Mouse (Mus musculus): Measurements from ENCODE around the gene Fgf18. TPM values are rescaled to one million over a fixed set of nuclear protein-coding genes. Genes with fewer than 3 reads are reported as not detected.

Gene Fgf18
- polyA plus RNA-seq, 1 experiment = 0.52 TPM

- H3K27ac ChIP-seq (ENCODE audit: control insufficient read depth, insufficient read depth, low read depth, low read length) = no peak overlapping the region
- H3K4me1 ChIP-seq (ENCODE audit: control insufficient read depth, insufficient read depth, low read length) = no peaks in the 10 kb centered on the region
- H3K27me3 ChIP-seq (ENCODE audit: control insufficient read depth, insufficient read depth, low read length) = no peaks in the 10 kb centered on the region
- TF ChIP-seq CTCF (IDR thresholded peaks at IDR 0.05; ENCODE audit: control insufficient read depth, insufficient read depth, insufficient replicate concordance, low read depth, low read length) = no peak
- no peak for TF ChIP-seq POLR2A (IDR thresholded peaks at IDR 0.05; ENCODE audit: control insufficient read depth, low read depth, low read length)
- no peaks in the 10 kb centered on the region for H3K36me3 ChIP-seq (ENCODE audit: control insufficient read depth, insufficient read depth, low read length)
- no peak overlapping the region for H3K4me3 ChIP-seq (ENCODE audit: control insufficient read depth, low read depth, low read length)
Observed at GRCm38 (mm10) chr11:33157453-33158196, 10.4 kb upstream of the Fgf18 start.

DNA sequence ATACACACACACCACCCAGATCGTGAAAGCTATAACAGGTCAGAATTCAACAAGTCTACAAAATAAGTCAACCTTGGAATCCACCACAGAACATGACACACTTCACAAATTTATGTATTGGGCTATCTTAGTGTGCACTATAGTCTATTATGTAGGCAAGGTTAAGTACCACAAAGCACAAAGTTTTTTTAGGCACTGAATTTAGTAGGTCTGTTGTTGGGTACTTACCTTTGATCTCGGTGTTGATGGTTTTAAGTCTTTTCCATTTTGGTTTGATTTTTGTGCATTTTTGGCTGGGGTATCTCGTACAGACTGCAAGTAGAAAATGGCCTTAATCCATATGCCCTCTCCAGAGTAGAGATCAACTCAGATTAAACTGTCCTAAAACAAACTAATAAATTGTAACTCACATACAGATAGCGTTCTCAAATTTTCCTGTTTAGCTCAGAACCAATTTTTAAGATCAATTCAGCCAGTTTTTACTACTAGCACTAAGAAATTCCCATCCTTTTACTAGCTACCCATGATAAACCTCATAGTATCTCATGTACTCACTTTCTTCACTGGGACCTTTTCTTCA lies 9.3 kb upstream of the Fgf18 start:
- Histone ChIP-seq H3K4me3 (ENCODE audit: control insufficient read depth, low read depth, low read length) (no peak overlapping the region), H3K27ac (ENCODE audit: control insufficient read depth, insufficient read depth, low read depth, low read length) (no peak overlapping the region), H3K36me3 (ENCODE audit: control insufficient read depth, insufficient read depth, low read length) (no peaks in the 10 kb centered on the region), H3K27me3 (ENCODE audit: control insufficient read depth, insufficient read depth, low read length) (no peaks in the 10 kb centered on the region), H3K4me1 (ENCODE audit: control insufficient read depth, insufficient read depth, low read length) (no peaks in the 10 kb centered on the region)
- TF ChIP-seq POLR2A (IDR thresholded peaks at IDR 0.05; ENCODE audit: control insufficient read depth, low read depth, low read length) (no peak), CTCF (IDR thresholded peaks at IDR 0.05; ENCODE audit: control insufficient read depth, insufficient read depth, insufficient replicate concordance, low read depth, low read length) (no peak)

- no peaks in the 10 kb centered on the region for H3K27me3 ChIP-seq (ENCODE audit: control insufficient read depth, insufficient read depth, low read length)
- H3K36me3 ChIP-seq (ENCODE audit: control insufficient read depth, insufficient read depth, low read length) = no peaks in the 10 kb centered on the region; the same call in 1 of the 2 replicates
- TF ChIP-seq CTCF (IDR thresholded peaks at IDR 0.05; ENCODE audit: control insufficient read depth, insufficient read depth, insufficient replicate concordance, low read depth, low read length) = no peak
- no peak for TF ChIP-seq POLR2A (IDR thresholded peaks at IDR 0.05; ENCODE audit: control insufficient read depth, low read depth, low read length)
- H3K27ac ChIP-seq (ENCODE audit: control insufficient read depth, insufficient read depth, low read depth, low read length) = no peak overlapping the region
- H3K4me3 ChIP-seq (ENCODE audit: control insufficient read depth, low read depth, low read length) = no peak overlapping the region
- H3K4me1 ChIP-seq (ENCODE audit: control insufficient read depth, insufficient read depth, low read length) = no peaks in the 10 kb centered on the region
Observed at GRCm38 (mm10) chr11:33154459-33154858, 7.3 kb upstream of the Fgf18 start.

- H3K36me3 ChIP-seq (ENCODE audit: control insufficient read depth, insufficient read depth, low read length) = no peaks in the 10 kb centered on the region; the same call in 1 of the 2 replicates
- no peak overlapping the region for H3K27ac ChIP-seq (ENCODE audit: control insufficient read depth, insufficient read depth, low read depth, low read length)
- H3K4me1 ChIP-seq (ENCODE audit: control insufficient read depth, insufficient read depth, low read length) = peaks cover 3% of the 10 kb centered on the region; the same call in 1 of the 2 replicates
- no peaks in the 10 kb centered on the region for H3K27me3 ChIP-seq (ENCODE audit: control insufficient read depth, insufficient read depth, low read length)
- TF ChIP-seq POLR2A (IDR thresholded peaks at IDR 0.05; ENCODE audit: control insufficient read depth, low read depth, low read length) = no peak
- no peak for TF ChIP-seq CTCF (IDR thresholded peaks at IDR 0.05; ENCODE audit: control insufficient read depth, insufficient read depth, insufficient replicate concordance, low read depth, low read length)
- H3K4me3 ChIP-seq (ENCODE audit: control insufficient read depth, low read depth, low read length) = no peak overlapping the region
Observed at GRCm38 (mm10) chr11:33152997-33153396, 5.8 kb upstream of the Fgf18 start.

DNA sequence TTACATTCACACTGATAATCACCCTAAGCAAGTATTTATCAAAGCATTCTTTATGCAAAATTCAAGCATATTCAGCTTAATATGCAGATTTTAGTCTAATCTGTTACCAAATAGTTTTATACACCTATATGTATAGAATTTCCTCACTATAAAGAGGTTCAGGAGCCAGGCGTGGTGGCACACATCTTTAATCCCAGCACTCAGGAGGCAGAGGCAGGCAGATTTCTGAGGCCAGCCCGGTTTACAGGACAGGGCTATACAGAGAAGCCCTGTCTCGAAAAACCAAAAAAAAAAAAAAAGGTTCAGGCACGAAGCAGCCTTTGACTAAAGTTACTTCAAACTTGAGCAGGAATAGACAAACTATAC lies 4.6 kb upstream of the Fgf18 start:
- Histone ChIP-seq H3K27ac (ENCODE audit: control insufficient read depth, insufficient read depth, low read depth, low read length) (no peak overlapping the region), H3K4me3 (ENCODE audit: control insufficient read depth, low read depth, low read length) (no peak overlapping the region), H3K36me3 (ENCODE audit: control insufficient read depth, insufficient read depth, low read length) (no peaks in the 10 kb centered on the region; the same call in 1 of the 2 replicates), H3K4me1 (ENCODE audit: control insufficient read depth, insufficient read depth, low read length) (peaks cover 8% of the 10 kb centered on the region; the same call in 1 of the 2 replicates), H3K27me3 (ENCODE audit: control insufficient read depth, insufficient read depth, low read length) (no peaks in the 10 kb centered on the region)
- TF ChIP-seq CTCF (IDR thresholded peaks at IDR 0.05; ENCODE audit: control insufficient read depth, insufficient read depth, insufficient replicate concordance, low read depth, low read length) (no peak), POLR2A (IDR thresholded peaks at IDR 0.05; ENCODE audit: control insufficient read depth, low read depth, low read length) (no peak)

DNA sequence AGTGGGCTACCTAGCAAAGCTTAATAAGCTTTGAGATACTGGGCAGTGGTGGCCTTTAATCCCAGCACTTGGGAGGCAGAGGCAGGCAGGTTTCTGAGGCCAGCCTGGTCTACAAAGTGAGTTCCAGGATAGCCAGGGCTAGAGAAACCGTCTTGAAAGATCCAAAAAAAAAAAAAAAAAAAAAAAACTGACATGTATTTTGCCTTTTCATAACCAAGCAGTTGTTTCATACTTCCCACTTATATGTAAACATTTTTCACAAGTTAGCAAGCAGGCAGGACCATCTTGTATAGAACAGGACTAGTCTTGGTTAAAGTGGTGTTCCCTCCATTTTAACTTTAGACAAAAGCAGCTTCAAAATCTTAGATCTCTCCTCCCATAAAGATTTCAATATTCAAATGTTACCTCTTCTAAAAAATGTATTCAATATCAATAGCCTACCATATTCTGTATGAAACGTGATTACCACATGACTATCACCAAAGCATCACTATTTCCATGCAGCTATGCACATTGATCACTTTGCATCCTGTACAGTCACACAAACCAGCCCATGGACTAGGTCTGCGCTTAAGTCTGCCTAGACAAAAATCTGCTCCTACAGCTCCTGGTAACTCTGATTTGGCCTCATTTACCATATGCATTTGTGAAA lies 4.1 kb upstream of the Fgf18 start:
- no peak overlapping the region for H3K4me3 ChIP-seq (ENCODE audit: control insufficient read depth, low read depth, low read length)
- H3K4me1 ChIP-seq (ENCODE audit: control insufficient read depth, insufficient read depth, low read length) = peaks cover 11% of the 10 kb centered on the region; the same call in 1 of the 2 replicates
- H3K27ac ChIP-seq (ENCODE audit: control insufficient read depth, insufficient read depth, low read depth, low read length) = no peak overlapping the region
- no peaks in the 10 kb centered on the region; the same call in 1 of the 2 replicates for H3K36me3 ChIP-seq (ENCODE audit: control insufficient read depth, insufficient read depth, low read length)
- no peaks in the 10 kb centered on the region for H3K27me3 ChIP-seq (ENCODE audit: control insufficient read depth, insufficient read depth, low read length)
- no peak for TF ChIP-seq POLR2A (IDR thresholded peaks at IDR 0.05; ENCODE audit: control insufficient read depth, low read depth, low read length)
- TF ChIP-seq CTCF (IDR thresholded peaks at IDR 0.05; ENCODE audit: control insufficient read depth, insufficient read depth, insufficient replicate concordance, low read depth, low read length) = no peak

DNA sequence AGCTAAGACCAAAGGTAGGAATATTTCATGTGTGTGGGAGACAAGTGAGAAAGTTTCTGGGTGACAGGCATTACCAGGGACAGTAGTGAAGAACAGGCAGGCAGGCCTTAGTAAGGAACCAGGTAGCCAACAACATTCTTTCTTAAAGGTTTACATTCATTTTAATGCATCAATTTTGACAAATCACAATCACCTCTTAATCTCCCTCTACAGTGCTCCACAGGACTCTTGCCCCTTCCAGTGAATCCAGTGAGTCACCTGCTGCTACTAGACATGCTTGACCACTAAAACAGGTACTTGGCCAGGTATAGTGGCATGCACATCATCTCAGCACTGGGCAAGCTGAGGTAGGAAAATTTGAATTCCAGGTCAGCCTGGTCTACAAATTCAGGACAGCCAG lies 3.2 kb upstream of the Fgf18 start:
- H3K27me3 ChIP-seq (ENCODE audit: control insufficient read depth, insufficient read depth, low read length) = no peaks in the 10 kb centered on the region
- H3K4me1 ChIP-seq (ENCODE audit: control insufficient read depth, insufficient read depth, low read length) = peaks cover 11% of the 10 kb centered on the region; the same call in 1 of the 2 replicates
- no peaks in the 10 kb centered on the region; the same call in 1 of the 2 replicates for H3K36me3 ChIP-seq (ENCODE audit: control insufficient read depth, insufficient read depth, low read length)
- TF ChIP-seq POLR2A (IDR thresholded peaks at IDR 0.05; ENCODE audit: control insufficient read depth, low read depth, low read length) = no peak
- TF ChIP-seq CTCF (IDR thresholded peaks at IDR 0.05; ENCODE audit: control insufficient read depth, insufficient read depth, insufficient replicate concordance, low read depth, low read length) = no peak
- no peak overlapping the region for H3K4me3 ChIP-seq (ENCODE audit: control insufficient read depth, low read depth, low read length)
- H3K27ac ChIP-seq (ENCODE audit: control insufficient read depth, insufficient read depth, low read depth, low read length) = no peak overlapping the region

All from testis, adult 2 months (tissue).